In the genomic region with DNA sequence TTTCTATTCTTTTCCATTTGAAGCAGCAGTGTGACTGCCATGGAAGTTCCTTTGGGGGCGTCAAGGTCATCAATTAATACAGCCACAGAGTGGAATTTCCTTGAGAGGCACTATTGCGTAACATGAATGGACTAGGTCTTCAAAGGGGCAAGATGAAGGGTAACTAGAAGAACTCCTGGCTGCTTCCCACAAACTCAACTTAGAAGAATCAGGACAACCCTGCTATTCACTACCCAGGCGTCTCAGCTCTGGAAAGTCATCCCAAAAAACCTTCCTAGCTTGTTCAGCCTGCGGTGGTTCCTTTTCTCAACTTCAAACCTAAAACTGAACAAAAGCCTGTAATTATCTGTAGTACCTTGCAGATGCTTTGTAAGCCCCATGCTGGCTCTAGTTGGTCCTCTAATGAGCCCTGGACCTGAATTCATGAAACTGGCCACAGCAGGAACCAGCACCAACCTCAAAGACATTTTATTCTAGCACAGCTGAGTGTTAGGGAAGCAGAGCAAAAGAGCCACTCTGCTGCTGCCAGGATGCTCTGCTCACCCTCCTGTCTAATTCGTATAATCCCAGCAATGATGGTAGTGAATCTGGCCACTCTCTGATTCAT, we compare ENCODE assay signal across 28 mouse cellular contexts. TPM values are rescaled to one million over a fixed set of nuclear protein-coding genes. Genes with fewer than 3 reads are reported as not detected.
DNase-seq lines count a peak whose midpoint lies in the region; ATAC-seq and TF ChIP-seq lines count a peak whose summit lies in the region.
"Had no signal": no experiment of that assay in that cellular context is flagged by ENCODE, and none has a peak within 500 bp of the region (broad histone marks: within the 10 kb centered on the region; RNA-seq: fewer than 3 reads in every experiment).

No protein-coding gene starts in this region.

- 53% methylated on average over 5 of the region's 5 CpGs for WGBS in forebrain, postnatal 0 days
- WGBS in forebrain, embryonic 10.5 days, result 72% methylated on average over 5 of the region's 5 CpGs
- WGBS in lung, adult 2 months, result 73% methylated on average over 5 of the region's 5 CpGs
- WGBS in hindbrain, embryonic 16.5 days, result 84% methylated on average over 5 of the region's 5 CpGs

- no peak overlapping the region for H3K27ac ChIP-seq in forebrain, postnatal 0 days (ENCODE audit: low read depth, low read length)
- H3K27ac ChIP-seq in forebrain, embryonic 10.5 days, result no peak overlapping the region
- H3K27ac ChIP-seq in hindbrain, embryonic 16.5 days (ENCODE audit: low read depth, low read length), result no peak overlapping the region
- H3K27ac ChIP-seq: embryonic facial prominence, embryonic 10.5 days; hindbrain, embryonic 12.5 days; neural tube, embryonic 15.5 days had no signal

- no peak for DNase-seq in forebrain, postnatal 0 days
- no peak for DNase-seq in forebrain, embryonic 10.5 days (ENCODE audit: extremely low spot score, low spot score)
- peak; percentile 12 for DNase-seq in right cerebral cortex, adult 18-20 months
- no peak for DNase-seq in right cerebral cortex, postnatal 4 days
- peak; percentile 14 to 57 for DNase-seq in layer of hippocampus, adult 8-10 months (ENCODE audit: low spot score in 2 of 2)
- DNase-seq in lung, adult 2 months, result no peak
- DNase-seq: adrenal gland, postnatal 25 days; cerebellum, adult 18-20 months; cerebellum, postnatal 36 days; gastrocnemius, postnatal 10 days; heart, adult 11 months; heart, postnatal 14 days; kidney, adult 9 months; kidney, postnatal 4 days; liver; lung, postnatal 10 days; midbrain, embryonic 14.5 days; spleen, adult 18-20 months; thymus, postnatal 36 days had no signal

- H3K27me3 ChIP-seq in forebrain, postnatal 0 days (ENCODE audit: insufficient read depth, low read length), result no peaks in the 10 kb centered on the region
- no peaks in the 10 kb centered on the region for H3K27me3 ChIP-seq in forebrain, embryonic 10.5 days (ENCODE audit: poor library complexity, severe bottlenecking)
- no peaks in the 10 kb centered on the region for H3K27me3 ChIP-seq in hindbrain, embryonic 16.5 days (replicated peaks; ENCODE audit: control insufficient read depth, insufficient read depth, low read length)
- H3K27me3 ChIP-seq: CH12.LX; heart, embryonic 12.5 days; hindbrain, embryonic 12.5 days; neural tube, embryonic 15.5 days had no signal

- no peaks in the 10 kb centered on the region for H3K36me3 ChIP-seq in forebrain, postnatal 0 days (ENCODE audit: insufficient read depth)
- no peaks in the 10 kb centered on the region for H3K36me3 ChIP-seq in forebrain, embryonic 10.5 days (replicated peaks)
- H3K36me3 ChIP-seq in hindbrain, embryonic 16.5 days (ENCODE audit: control insufficient read depth, insufficient read depth, low read length), result no peaks in the 10 kb centered on the region
- H3K36me3 ChIP-seq: embryonic facial prominence, embryonic 10.5 days; heart, embryonic 12.5 days; hindbrain, embryonic 12.5 days; neural tube, embryonic 15.5 days had no signal

- no peak for TF ChIP-seq CTCF in forebrain, postnatal 0 days (IDR thresholded peaks at IDR 0.05; ENCODE audit: low read depth)
- no peak for TF ChIP-seq CTCF in lung, adult 2 months (IDR thresholded peaks at IDR 0.05; ENCODE audit: insufficient read depth, low read length)

- no peak for TF ChIP-seq POLR2A in lung, adult 2 months (IDR thresholded peaks at IDR 0.05; ENCODE audit: borderline replicate concordance, extremely low read depth, low read depth, low read length)

- H3K4me3 ChIP-seq in forebrain, postnatal 0 days (ENCODE audit: low read depth, low read length), result no peak overlapping the region
- H3K4me3 ChIP-seq in forebrain, embryonic 10.5 days, result no peak overlapping the region
- H3K4me3 ChIP-seq in lung, adult 2 months (replicated peaks; ENCODE audit: extremely low read depth, low read depth, low read length), result no peak overlapping the region
- no peak overlapping the region for H3K4me3 ChIP-seq in hindbrain, embryonic 16.5 days (ENCODE audit: low read length)
- H3K4me3 ChIP-seq: embryonic facial prominence, embryonic 10.5 days; heart, embryonic 12.5 days; hindbrain, embryonic 12.5 days; neural tube, embryonic 15.5 days had no signal

- no peak overlapping the region for H3K9ac ChIP-seq in forebrain, postnatal 0 days
- no peak overlapping the region for H3K9ac ChIP-seq in hindbrain, embryonic 16.5 days (ENCODE audit: low read depth, low read length)
- H3K9ac ChIP-seq: heart, embryonic 12.5 days; hindbrain, embryonic 12.5 days; neural tube, embryonic 15.5 days had no signal

- peak; percentile 34 for ATAC-seq in forebrain, postnatal 0 days
- ATAC-seq in hindbrain, embryonic 16.5 days, result no peak
- ATAC-seq: forebrain, embryonic 16.5 days had no signal

- H3K4me2 ChIP-seq in forebrain, postnatal 0 days (ENCODE audit: low read depth), result no peak overlapping the region
- no peak overlapping the region for H3K4me2 ChIP-seq in hindbrain, embryonic 16.5 days (ENCODE audit: low read length)
- H3K4me2 ChIP-seq: heart, embryonic 12.5 days; hindbrain, embryonic 12.5 days; neural tube, embryonic 15.5 days had no signal

- no peaks in the 10 kb centered on the region for H3K9me3 ChIP-seq in forebrain, postnatal 0 days (ENCODE audit: low read length)
- H3K9me3 ChIP-seq in forebrain, embryonic 10.5 days, result no peaks in the 10 kb centered on the region
- no peaks in the 10 kb centered on the region for H3K9me3 ChIP-seq in hindbrain, embryonic 16.5 days (ENCODE audit: control insufficient read depth, low read length)
- H3K9me3 ChIP-seq: embryonic facial prominence, embryonic 10.5 days; hindbrain, embryonic 12.5 days; neural tube, embryonic 15.5 days had no signal

- H3K4me1 ChIP-seq in forebrain, postnatal 0 days (ENCODE audit: insufficient read depth), result no peaks in the 10 kb centered on the region
- no peaks in the 10 kb centered on the region for H3K4me1 ChIP-seq in forebrain, embryonic 10.5 days
- H3K4me1 ChIP-seq in lung, adult 2 months (ENCODE audit: control insufficient read depth, insufficient read depth, low read length), result no peaks in the 10 kb centered on the region
- H3K4me1 ChIP-seq in hindbrain, embryonic 16.5 days (ENCODE audit: control insufficient read depth, insufficient read depth, low read depth, low read length), result no peaks in the 10 kb centered on the region
- H3K4me1 ChIP-seq: embryonic facial prominence, embryonic 10.5 days; heart, embryonic 12.5 days; hindbrain, embryonic 12.5 days; neural tube, embryonic 15.5 days had no signal

RNA-seq across cellular contexts. Expression of gene Adcy2, which starts 37.8 kb away (rescaled TPM):
- 28.5 and 32.8 TPM in 2 replicates for total RNA-seq in forebrain, postnatal 0 days (2014; rRNA removed)
- polyA plus RNA-seq in forebrain, postnatal 0 days (2015; fragmentation: Nextera tagmentation; extraction: Ambion mirVana), result 9.2 and 11.3 TPM in 2 replicates
- polyA plus RNA-seq in forebrain, embryonic 10.5 days (2016; fragmentation: Nextera tagmentation; extraction: Ambion mirVana), result 0.14 and 0.16 TPM in 2 replicates
- 100 to 1,000 TPM; 105 to 117 (median 111) TPM for total RNA-seq in layer of hippocampus, adult 8-10 months (2022)
- 8.1 and 10.7 TPM in 2 replicates for polyA plus RNA-seq in lung, adult 2 months (2012; rRNA removed)
- 7.7 and 9.9 TPM in 2 replicates for polyA plus RNA-seq in hindbrain, embryonic 16.5 days (2015; fragmentation: Nextera tagmentation; extraction: Ambion mirVana)
- total RNA-seq: CH12.LX; megakaryocyte progenitor cell, adult 5-6 weeks; MEL had no signal

Comparison
In these comparisons a context has a peak if more than half of its experiments do, and no peak if none do; other contexts are left out.
1. DNase-seq: peak in right cerebral cortex, adult 18-20 months (single experiment) and layer of hippocampus, adult 8-10 months (2 of 2); none in forebrain, postnatal 0 days (single experiment), forebrain, embryonic 10.5 days (single experiment), right cerebral cortex, postnatal 4 days (single experiment) and lung, adult 2 months (single experiment).